Mouse (Mus musculus) olfactory bulb, adult 2 months (tissue): ENCODE data around the gene Srsf10. TPM values are rescaled to one million over a fixed set of nuclear protein-coding genes. Genes with fewer than 3 reads are reported as not detected.

Experiments
- H3K27ac ChIP-seq: fragments of 200-500 bp; 2 replicates; pipeline ENCODE4 v1.5.1; 2012; ENCODE audit warnings: low read depth, low read length; ENCODE audit not compliant: insufficient read depth
- H3K4me1 ChIP-seq: fragments of 200-500 bp; 2 replicates; pipeline ENCODE4 v1.6.1; 2012; ENCODE audit warnings: low read length; ENCODE audit not compliant: control insufficient read depth, insufficient read depth
- H3K4me3 ChIP-seq: fragments of 200-500 bp; 2 replicates; pipeline ENCODE4 v1.5.1; 2012; ENCODE audit warnings: mild to moderate bottlenecking, low read depth, low read length, moderate library complexity; ENCODE audit not compliant: insufficient read depth
- CTCF ChIP-seq: fragments of 200-500 bp; IDR thresholded peaks from 2 replicates; pipeline ENCODE4 v1.5.1; 2012; ENCODE audit warnings: low read depth, mild to moderate bottlenecking, low read length, moderate library complexity; ENCODE audit not compliant: insufficient read depth
- POLR2A ChIP-seq: fragments of 200-500 bp; IDR thresholded peaks from 2 replicates; pipeline ENCODE4 v1.6.1; 2012; ENCODE audit warnings: mild to moderate bottlenecking, low read depth, low read length, moderate library complexity; ENCODE audit not compliant: insufficient read depth
- WGBS: fragments of 180-500 bp; shearing (Covaris S2); methylation state at CpG from one replicate; pipeline ENCODE4 v1.1.7; 2018; 5-methylcytosine and 5-hydroxymethylcytosine counted together
- polyA plus RNA-seq: library from polyadenylated mRNA; stranded (reverse); fragments of >200 nt; gene quantifications from 2 replicates; pipeline ENCODE4 v1.2.4, GENCODE M21; 2012; ENCODE audit warnings: low replicate concordance; ENCODE audit not compliant: missing spikeins, insufficient read depth, insufficient read length

Srsf10 gene
- polyA plus RNA-seq, 1 experiment, result not detected

- H3K27ac ChIP-seq, result no peak overlapping the region
- no peaks in the 10 kb centered on the region for H3K4me1 ChIP-seq
- H3K4me3 ChIP-seq, result no peak overlapping the region
- 91% methylated on average over 4 of the region's 4 CpGs for WGBS
- no peak for TF ChIP-seq CTCF
- TF ChIP-seq POLR2A, result no peak
Measured at GRCm38 (mm10) chr4:135902606-135903242, 47.2 kb downstream of the Srsf10 start.

GRCm38 (mm10) chr4:135904810-135905209 lies 49.3 kb downstream of the Srsf10 start:
- WGBS, result 63% methylated on average over 1 of the region's 1 CpGs
- H3K4me3 ChIP-seq, result no peak overlapping the region
- no peak overlapping the region for H3K27ac ChIP-seq
- TF ChIP-seq CTCF (no peak), POLR2A (no peak)
- H3K4me1 ChIP-seq, result no peaks in the 10 kb centered on the region

DNA sequence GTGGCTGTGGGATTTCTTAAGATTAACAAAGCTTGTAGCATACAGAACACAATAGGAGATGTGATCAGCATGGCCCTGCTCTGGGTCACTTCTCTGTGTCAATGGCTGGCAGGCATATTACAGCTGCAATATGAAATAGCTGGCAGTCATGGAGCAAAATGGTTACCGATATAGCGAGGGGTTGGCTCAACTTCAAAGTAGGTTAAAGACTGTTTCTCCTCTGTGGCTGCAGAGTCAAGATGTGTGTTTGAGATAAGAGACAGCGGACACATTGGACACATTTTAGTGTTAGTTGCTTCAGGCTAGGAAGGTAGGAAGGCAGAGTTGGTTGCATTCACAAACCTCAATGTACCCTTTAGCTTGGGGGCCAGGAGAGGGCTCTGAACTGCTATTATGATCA lies 51.1 kb downstream of the Srsf10 start:
- Histone ChIP-seq H3K4me3 (no peak overlapping the region), H3K4me1 (no peaks in the 10 kb centered on the region), H3K27ac (no peak overlapping the region)
- TF ChIP-seq CTCF (no peak), POLR2A (no peak)
- WGBS, result 88% methylated on average over 3 of the region's 3 CpGs

DNA sequence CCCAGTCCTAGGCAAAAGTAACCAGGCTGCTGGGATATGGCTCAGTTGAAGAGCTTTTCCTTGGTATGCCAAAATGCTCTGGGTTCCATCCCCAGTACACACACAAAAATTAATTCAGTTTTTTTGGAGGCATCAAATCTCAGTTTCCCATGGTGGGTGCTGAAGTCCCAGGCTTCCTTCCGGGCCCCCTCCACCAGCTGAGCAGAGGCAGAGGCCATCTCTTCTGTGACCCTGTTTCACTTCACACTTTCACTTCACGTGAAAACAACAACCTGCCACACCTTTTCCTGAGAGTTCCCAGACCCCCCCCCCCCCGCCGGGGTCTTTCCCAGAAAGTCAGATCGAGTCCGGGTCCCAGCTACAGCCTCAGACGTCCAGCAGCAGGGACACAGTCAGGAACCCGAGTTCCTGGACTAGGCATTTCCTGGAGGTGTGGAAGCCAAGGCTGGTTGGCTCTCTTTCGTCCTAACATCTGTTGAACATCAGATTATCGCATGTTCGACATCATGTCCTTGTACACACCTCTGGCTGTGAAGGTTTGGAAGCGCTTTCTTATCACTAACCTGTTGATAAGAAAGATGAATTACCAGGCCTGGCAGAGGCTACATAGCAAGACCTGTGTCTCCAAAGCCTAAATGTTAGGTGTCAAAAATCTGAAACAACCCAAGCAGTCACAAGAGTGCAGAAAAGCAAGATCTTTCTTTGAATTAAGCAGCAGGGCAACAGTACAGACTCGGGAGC lies 53.9 kb downstream of the Srsf10 start:
- TF ChIP-seq CTCF (no peak), POLR2A (no peak)
- Histone ChIP-seq H3K27ac (no peak overlapping the region), H3K4me3 (no peak overlapping the region), H3K4me1 (no peaks in the 10 kb centered on the region)
- 79% methylated on average over 13 of the region's 13 CpGs for WGBS

- TF ChIP-seq CTCF (no peak), POLR2A (no peak)
- no peak overlapping the region for H3K27ac ChIP-seq
- 68% methylated on average over 7 of the region's 7 CpGs for WGBS
Measured at GRCm38 (mm10) chr4:135911531-135911930, 56.0 kb downstream of the Srsf10 start.

GRCm38 (mm10) chr4:135912164-135912563 lies 56.6 kb downstream of the Srsf10 start:
- H3K27ac ChIP-seq, result no peak overlapping the region
- H3K4me3 ChIP-seq, result no peak overlapping the region
- TF ChIP-seq POLR2A (no peak), CTCF (no peak)
- WGBS, result 67% methylated on average over 3 of the region's 3 CpGs
- H3K4me1 ChIP-seq, result no peaks in the 10 kb centered on the region

More at GRCm38 (mm10) chr4:135911531-135911930, 56.0 kb downstream of the Srsf10 start:
- Histone ChIP-seq H3K4me1 (no peaks in the 10 kb centered on the region), H3K4me3 (no peak overlapping the region)

- TF ChIP-seq POLR2A (no peak), CTCF (no peak)
- no peak overlapping the region for H3K4me3 ChIP-seq
- no peaks in the 10 kb centered on the region for H3K4me1 ChIP-seq
- H3K27ac ChIP-seq, result no peak overlapping the region
- WGBS, result 68% methylated on average over 3 of the region's 3 CpGs
Measured at GRCm38 (mm10) chr4:135912835-135913234, 57.3 kb downstream of the Srsf10 start.

DNA sequence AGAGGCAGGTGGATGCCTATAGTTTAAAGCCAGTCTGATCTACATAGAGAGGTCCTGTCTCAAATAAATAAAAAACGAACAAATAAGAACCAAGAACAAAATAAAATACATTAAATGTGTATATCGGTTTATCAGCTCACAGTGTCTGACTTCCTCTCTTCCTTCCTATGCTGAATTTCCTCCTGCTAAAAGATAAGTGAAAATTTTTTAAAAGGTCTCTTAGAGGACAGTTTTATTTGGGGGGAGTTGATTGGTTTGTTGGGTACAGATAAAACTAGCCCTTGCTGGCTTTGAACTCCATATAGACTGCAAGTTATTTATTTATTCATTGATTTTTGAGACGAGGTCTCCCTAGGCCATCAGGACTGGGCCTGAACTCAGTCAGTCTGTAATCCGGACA lies 57.9 kb downstream of the Srsf10 start:
- TF ChIP-seq CTCF (no peak), POLR2A (no peak)

GRCm38 (mm10) chr4:135918635-135919279 lies 63.2 kb downstream of the Srsf10 start:
- 72% methylated on average over 13 of the region's 13 CpGs for WGBS
- H3K4me1 ChIP-seq, result peaks cover 8% of the 10 kb centered on the region
- no peak for TF ChIP-seq CTCF
- TF ChIP-seq POLR2A, result no peak
- no peak overlapping the region for H3K4me3 ChIP-seq
- H3K27ac ChIP-seq, result no peak overlapping the region

More for the DNA sequence above, 57.9 kb downstream of the Srsf10 start:
- no peak overlapping the region for H3K27ac ChIP-seq
- no peaks in the 10 kb centered on the region for H3K4me1 ChIP-seq
- no peak overlapping the region for H3K4me3 ChIP-seq
- 82% methylated on average over 4 of the region's 4 CpGs for WGBS
